Mouse (Mus musculus) left cerebral cortex, postnatal 14 days (tissue): ENCODE results near the gene 5330417H12Rik. TPM values are rescaled to one million over a fixed set of nuclear protein-coding genes. Genes with fewer than 3 reads are reported as not detected.
A peak's percentile ranks its signal among the peaks of the same experiment; 100 is the strongest.

ENCODE experiments used
- DNase-seq, 2 experiments: peaks; one replicate each; pipeline ENCODE4 v3.0.0; 2021 to 2022; ENCODE audit warnings: low spot score in 2 of 2, mixed read lengths in 1 of 2
- intact Hi-C: fragments of 180-260 bp; cut with DNase I; formaldehyde crosslinking; loops from one replicate; pipeline ENCODE4 v1.15.1; 2025
- total RNA-seq, 2 experiments: library from RNA; stranded (reverse); gene quantifications; 2 replicates each; pipeline ENCODE4 v1.2.3; 2021

5330417H12Rik gene
- total RNA-seq, 2 experiments from 2014 or later, result not detected

GRCm38 (mm10) chr7:107592641-107593040, 32.3 kb downstream of the 5330417H12Rik start:
- intact Hi-C loops, result no loop called here
- peak in 1 of 2 experiments; percentile 11 for DNase-seq

GRCm38 (mm10) chr7:107574276-107574675, 50.7 kb downstream of the 5330417H12Rik start:
- intact Hi-C loops, result no loop called here
- DNase-seq, result no peak

Other genes starting within 250 kb of the 5330417H12Rik start
- gene Olfml1, start 57.7 kb downstream of the 5330417H12Rik start, total RNA-seq, result 1 to 10 TPM; 5.9 to 6.4 TPM
- 1 to 10 TPM; 4.0 to 4.5 TPM for gene Ppfibp2, start 30.0 kb downstream of the 5330417H12Rik start, total RNA-seq
- not detected for gene Cyb5r2, start 132.9 kb upstream of the 5330417H12Rik start, total RNA-seq
- gene Ovch2, start 176.0 kb upstream of the 5330417H12Rik start, total RNA-seq, result not detected
- not detected for gene Olfr467, start 187.1 kb upstream of the 5330417H12Rik start, total RNA-seq
- gene Olfr469, start 200.4 kb upstream of the 5330417H12Rik start, total RNA-seq, result not detected
- gene Olfr470, start 222.3 kb upstream of the 5330417H12Rik start, total RNA-seq, result not detected